Mouse (Mus musculus) urinary bladder, postnatal 10 days (tissue): ENCODE results near the gene Ier3.

Experiments used
- DNase-seq: peaks from one replicate; pipeline ENCODE4 v3.0.0; 2022; ENCODE audit warnings: low spot score

Ier3 gene

DNA sequence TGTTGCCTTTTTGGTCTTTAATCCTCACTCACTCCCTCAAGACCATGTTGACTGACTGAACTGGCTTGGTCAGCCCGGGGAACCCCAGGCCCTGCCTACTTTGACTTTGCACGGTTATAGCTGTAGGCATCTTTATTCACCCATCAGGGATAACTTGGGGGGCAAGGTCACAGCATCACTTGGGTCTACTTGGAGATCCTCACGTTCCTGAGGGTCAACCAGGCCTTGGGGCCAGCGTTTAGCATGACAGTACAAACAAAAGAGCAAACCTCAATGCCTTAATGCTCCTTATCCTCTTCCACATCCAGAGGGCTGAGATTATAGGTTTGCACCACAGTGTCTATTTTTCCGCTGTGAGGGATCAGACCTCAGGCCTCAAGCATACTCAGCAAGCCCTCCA, 9.2 kb upstream of the Ier3 start:
- no peak for DNase-seq

DNA sequence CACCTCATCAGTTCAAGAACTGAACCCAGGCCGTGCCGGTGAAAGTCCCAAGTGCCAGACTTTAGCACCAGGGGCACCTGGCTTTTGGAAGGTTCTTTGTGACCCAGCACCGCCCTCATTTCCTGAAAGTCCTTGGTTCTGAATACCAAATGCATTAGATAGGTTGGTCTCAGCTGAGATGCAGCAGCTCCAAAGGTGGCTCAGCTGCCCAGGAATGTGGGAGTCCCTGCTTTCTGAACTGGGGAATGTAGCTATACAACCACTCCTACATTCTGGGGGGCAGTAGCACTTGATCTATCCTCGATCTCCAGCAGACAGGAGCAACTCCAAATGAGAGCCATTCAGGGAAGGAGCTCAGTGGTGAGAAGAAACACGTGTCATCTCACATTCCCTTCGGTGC, 8.7 kb upstream of the Ier3 start:
- DNase-seq, result no peak

DNA sequence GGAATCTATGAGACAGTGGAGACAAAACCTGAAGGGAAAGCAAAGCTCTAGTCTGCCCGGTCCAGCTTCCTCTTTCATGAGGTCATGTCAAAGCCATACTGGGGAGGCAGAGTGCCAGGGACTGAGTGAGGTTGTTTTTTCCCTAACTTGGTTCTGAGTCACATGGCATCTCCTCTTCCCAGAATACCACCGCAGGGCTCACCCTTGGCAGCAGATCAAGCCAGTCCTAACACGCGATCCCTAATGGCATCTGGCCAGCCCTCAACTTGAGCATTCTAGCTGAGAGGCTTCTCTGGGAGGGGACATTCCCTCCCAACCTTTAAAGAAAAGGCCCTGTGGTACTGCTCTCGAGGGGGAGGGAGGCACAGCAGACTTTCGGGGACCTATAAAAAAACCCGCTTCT, 8.2 kb upstream of the Ier3 start:
- peak; percentile 85 for DNase-seq

DNA sequence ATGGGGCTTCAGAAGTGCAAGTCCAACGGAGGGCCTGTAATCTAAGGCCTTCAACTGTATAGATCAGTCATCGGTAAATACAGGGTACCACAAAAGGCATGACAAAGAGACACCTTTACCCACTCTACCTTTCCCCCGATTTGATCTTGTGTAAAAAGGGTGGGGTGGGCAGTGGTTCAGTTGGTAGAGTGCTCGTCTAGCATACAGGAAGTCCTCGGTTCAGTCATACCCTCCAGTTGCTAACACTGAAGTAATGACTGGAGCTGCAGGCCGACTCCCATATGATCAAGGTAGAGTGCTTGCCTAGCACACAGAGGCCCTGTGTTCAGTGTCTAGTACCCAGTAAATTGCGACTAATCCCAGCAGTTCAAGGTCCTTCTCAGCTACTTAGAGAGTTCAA, 7.8 kb upstream of the Ier3 start:
- DNase-seq, result no peak

DNA sequence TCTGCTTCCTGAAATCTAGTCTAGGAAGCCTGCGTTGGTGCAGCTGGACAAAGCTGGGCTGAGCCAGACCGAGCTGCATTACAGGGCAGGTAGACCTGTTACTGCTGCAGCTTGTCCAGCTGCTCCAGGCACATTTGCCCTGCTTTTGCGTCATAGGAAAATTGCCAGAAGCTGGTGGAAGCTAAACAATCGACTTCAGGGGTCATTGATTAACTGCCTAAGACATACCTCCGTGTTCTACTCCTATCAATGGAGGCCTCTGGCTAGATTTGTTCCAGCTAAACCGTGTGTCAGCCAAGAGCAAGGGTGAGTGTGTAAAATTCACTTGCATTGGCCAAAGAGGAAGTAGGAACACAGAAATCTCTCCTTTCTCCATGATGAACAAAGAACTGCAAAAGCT, 6.8 kb upstream of the Ier3 start:
- DNase-seq, result no peak

DNA sequence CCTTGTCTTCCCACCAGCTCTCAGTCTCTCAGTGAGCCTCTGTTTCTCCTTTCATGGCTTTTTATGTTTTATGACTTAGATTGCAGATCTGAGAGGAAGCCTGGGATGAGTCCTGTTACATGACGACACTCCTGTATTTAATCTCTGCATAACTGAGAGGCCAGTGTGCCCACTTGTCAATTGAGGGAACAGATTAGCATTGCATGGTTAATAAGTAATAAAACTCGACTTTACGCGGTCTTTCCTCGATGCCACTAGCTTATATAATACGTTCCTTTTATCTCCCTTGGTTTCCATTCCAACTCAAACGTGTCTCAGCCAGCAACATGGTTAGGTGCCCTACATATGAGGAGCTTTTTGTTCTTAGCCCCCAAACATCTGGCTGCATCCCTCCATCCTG, 5.6 kb upstream of the Ier3 start:
- no peak for DNase-seq

DNA sequence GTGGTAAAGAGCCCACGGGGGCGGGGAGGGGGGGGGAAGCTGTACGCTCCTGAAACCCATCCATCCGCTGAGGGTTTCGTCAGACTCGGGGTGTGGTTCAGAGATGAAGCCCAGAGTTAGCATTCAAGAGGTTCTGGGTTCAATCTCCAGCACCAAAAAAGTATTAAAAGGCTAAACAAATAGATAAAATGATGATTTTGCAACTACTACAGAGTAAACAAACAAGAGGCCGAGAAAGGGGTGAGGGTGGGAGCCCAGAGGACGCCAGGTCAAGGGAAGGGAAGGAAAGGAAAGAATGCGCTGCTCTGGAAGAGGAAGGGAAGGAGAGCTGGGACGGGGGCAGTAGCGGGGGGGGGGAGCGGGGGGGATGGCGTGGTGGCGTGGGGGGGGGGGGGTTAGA, 4.8 kb upstream of the Ier3 start:
- no peak for DNase-seq

DNA sequence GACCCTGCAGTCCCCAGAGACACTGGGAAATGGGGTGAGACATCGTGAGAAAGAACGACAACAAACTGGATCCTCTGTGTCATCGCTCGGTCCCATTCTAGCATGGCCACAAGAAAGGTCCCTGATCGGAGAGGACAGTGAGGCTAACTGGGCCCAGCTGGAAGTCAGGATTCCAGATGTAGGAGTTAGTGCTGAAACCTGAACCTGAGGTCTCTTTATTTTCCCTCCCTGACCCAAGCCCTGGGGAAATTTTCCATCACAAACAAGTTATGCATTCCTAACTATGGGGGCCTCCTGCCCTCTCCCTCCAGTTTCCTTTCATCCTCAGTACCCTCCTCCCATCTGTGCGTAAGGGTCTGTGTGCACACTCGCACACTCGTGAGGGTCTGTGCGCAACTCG, 4.3 kb upstream of the Ier3 start:
- DNase-seq, result no peak

DNA sequence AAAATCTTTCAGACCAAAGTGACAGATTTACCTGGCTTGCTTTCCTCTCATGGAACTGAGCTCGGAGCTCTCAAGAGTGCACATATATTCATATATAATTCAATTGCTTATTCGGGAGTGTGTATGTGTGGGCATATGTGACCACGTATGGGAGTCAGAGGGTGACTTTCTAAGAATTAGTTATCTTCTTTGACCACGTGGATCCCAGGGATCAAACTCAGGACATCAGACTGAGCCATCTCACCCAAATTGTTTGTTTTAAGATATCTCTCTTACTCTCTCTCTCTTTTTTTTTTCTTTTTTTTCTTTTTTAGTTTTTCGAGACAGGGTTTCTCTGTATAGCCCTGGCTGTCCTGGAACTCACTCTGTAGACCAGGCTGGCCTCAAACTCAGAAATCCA, 1.4 kb upstream of the Ier3 start:
- DNase-seq, result no peak

DNA sequence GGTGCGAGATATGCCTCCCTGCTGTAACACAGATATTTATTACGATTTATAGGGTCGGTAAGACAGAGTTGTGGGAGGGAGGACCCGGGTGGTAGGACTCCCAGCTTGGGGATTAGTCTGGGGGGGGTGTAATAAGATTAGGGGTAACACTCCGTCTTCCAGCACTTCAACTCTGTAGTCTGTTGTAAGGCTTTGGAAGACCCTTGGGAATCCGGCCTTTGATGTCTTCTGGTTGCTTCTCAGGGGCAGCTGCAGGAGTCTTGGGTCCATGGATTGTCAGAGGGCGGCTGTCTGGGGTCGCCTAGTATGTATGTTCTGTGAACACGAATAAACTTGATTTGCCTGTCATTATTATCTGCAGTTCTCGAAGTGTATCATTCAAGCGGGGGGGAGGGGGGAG, 1.1 kb downstream of the Ier3 start:
- DNase-seq, result no peak

DNA sequence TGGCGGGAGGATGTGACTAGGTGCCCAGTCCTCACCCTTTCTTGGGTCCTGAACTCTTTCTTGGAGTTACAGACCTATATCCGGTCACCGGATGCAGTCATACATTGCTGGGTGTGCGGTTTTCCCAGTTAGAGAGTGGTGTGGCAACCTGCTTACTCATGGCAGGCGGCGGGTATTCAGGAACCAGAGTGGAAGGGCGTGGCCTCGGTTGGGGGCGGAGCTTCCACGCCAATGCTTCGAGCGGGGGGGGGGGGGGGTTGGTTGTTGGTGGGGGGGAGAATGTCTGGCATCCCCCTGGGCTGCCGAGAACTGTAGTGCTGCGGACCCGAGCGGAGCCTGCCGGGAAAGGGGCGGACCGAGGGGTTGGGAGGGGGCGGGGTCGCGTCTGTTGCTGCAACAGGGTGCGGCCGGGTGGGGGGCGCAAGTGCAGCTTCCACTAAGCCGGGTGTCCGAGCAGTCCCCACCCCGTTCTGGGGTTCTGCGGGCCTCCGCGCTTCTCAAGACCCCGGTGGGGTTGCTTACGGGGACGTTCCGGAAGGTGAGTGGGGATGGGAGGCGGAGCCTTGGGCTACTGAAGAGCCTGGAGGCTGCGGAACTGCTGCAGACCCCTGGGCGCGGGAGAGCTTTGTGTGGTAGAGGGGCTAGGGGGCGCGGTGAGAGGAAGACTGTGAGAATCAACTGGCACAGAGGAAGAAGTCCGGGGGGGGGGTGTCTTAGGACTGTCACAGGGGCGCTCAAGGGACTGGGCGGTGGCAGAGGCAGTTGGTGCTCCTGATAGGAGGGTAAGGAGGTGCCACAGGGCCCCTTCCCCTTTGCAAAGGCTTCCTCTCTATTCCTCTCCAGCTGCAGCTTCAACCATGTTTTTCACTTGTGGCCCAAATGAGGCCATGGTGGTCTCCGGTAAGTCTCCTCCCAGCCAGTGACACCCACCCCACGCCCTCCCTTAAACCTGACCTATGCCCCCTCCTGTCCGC, 1.8 kb downstream of the Ier3 start, which contains the start of gene Flot1:
Gene Flot1 (plus strand): TSS at position 267 of the 974 bp plus-strand sequence.
- peak; percentile 62 for DNase-seq

DNA sequence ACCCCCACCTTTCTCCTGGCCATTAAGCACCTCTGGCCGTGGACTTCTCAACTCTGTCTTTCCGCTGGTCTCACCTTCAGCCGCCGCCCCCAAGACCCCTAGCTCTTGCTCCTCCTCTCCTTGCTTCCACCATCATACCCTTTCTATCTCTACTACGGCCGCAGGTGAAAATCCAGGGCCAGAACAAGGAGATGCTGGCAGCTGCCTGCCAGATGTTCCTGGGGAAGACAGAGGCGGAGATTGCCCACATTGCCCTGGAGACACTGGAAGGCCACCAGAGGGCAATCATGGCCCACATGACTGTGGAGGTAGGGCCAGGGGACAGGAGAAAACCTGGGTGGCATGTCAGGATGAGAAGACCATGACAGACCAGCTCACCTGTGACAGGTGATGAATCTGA, 2.9 kb downstream of the Ier3 start:
- no peak for DNase-seq

DNA sequence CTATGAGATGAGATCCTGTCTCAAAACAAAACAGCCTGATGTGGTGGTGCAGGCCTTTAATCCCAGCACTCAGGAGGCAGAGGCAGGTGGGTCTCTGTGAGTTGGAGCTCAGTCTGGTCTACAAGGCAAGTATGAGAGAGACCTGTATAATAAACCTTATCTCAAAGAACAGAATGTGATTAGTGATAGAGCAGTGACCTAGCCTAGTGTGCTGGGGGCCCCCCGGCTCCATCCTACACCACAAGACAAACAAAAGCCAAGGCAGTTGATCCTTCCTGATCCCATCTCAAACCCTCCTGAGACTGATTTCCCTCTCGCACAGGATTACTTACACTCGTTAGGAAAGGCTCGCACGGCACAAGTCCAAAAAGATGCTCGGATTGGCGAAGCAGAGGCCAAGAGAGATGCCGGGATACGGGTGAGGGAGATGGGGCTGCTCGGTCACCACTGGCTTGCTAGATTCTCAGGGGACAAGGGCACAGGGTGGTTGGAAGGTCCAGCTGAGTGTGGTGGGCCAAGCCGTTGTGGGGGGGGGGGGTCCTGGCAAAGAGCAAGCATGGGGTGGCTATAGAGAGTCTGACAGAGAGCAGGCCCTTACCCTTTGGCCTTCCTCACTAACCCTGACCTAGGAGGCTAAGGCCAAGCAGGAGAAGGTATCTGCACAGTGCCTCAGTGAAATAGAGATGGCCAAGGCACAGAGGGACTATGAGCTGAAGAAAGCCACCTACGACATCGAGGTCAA, 3.8 kb downstream of the Ier3 start:
- DNase-seq, result no peak

DNA sequence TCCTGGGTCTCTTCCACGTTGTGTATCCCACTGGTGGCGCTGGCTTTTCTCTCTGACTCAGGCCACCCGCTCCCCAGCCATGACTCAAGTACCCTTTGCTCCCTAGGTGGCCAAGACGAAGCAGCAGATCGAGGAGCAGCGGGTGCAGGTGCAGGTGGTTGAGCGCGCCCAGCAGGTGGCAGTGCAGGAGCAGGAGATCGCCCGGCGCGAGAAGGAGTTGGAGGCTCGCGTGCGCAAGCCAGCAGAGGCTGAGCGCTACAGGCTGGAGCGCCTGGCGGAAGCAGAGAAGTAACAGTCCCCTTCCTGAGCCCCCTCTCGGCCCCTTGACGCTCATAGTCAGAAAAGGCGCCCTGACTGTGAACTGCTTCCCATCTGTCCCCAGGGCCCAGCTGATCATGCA, 8.3 kb downstream of the Ier3 start:
- DNase-seq, result peak; percentile 61

DNA sequence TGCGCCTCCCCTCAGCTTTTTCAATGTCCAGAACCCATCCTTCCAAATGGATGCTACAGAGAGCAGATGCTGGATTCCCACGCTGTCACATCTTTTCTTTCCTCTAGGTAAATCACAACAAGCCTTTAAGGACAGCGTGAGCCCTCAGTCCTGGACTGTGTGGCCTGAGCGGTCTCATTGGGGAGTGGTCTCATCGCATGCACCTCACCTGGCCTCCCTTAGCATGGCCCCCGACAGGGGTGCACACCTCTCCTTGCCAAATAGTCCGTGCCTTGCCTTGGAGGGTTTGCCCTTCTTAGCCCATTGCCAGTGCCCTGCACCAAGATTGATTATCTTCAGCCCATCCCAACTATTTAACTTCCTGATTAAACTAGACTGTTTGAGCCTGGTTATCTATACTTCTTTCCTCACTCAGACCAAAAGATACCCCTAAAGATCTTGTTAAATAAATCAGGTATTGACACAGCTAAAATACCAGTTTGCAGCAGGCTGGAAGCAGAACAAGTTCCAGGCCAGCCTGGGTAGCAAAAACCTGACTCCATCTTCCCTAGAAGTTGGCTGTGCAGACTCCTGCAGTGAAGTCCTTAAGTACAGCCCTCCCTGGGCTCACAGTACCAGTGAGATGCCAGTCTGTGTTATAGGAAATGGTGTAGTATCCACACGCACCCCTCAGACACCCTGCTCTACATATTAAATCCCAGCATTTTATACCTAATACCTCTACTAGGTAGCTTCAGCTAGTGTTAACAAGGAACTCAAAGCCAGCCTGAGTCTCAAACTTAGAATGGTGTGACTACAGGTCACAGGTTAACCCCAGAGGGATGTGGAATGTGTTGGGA, 11.1 kb downstream of the Ier3 start:
- DNase-seq, result no peak

DNA sequence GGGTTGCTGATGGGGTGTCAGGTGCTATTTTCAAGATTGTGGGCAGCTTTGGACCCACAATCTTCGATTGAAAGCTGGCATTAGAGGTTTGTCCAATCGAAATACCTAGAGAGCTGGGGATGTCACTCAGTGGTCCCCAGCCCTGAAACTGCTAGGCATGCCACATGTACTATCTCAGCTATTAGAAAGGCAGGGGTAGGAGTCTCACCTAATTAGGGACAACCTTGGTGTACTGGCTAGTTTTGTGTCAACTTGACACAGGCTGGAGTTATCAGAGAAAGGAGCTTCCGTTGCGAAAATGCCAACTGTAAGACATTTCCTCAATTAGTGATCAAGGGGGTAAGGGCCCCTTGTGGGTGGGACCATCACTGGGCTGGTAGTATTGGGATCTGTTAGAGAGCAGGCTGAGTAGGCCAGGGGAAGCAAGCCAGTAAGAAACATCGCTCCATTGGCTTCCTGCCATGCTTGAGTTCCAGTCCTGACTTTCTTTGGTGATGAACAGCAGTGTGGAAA, 11.8 kb downstream of the Ier3 start:
- DNase-seq, result no peak

DNA sequence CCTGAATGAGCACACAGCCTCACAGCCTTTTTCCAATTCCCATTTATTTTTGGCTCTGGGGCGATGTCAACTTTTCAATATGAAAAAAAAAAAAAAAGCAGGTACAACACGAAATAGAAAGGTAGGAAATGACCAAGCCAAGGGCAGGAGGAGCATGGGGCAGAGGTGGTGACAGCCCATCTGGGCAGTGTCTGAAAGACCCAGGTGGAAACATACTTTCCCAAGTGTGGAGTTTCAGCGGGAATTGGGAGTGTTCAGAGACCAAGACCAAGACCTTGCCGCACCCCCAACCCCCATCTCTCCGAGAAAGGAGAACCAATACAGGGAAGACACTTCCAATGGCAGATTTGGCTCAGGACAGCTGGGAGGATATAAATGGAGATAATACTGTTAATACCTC, 12.4 kb downstream of the Ier3 start:
- no peak for DNase-seq

DNA sequence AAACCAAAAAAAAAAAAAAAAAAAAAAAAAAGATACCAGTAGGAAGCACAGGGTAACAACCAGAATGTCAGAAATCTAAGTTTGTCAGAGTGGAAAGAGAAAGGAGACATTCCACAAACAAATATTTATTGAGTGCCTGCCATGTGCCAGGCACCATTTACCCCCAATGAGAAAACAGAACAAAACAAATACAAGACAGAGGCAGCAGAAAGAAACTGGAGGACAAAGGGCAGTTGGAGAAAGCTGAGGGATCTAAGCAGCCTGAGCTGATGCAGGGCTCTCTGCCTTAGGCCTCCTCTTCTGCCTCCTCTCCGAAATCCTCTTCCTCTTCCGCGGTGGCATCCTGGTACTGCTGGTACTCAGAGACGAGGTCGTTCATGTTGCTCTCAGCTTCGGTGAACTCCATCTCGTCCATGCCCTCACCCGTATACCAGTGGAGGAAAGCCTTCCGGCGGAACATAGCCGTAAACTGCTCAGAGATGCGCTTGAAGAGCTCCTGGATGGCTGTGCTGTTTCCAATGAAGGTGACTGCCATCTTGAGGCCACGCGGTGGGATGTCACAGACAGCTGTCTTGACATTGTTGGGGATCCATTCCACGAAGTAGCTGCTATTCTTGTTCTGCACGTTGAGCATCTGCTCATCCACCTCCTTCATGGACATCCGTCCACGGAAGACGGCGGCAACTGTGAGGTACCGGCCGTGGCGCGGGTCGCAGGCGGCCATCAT, 13.4 kb downstream of the Ier3 start:
- DNase-seq, result no peak

DNA sequence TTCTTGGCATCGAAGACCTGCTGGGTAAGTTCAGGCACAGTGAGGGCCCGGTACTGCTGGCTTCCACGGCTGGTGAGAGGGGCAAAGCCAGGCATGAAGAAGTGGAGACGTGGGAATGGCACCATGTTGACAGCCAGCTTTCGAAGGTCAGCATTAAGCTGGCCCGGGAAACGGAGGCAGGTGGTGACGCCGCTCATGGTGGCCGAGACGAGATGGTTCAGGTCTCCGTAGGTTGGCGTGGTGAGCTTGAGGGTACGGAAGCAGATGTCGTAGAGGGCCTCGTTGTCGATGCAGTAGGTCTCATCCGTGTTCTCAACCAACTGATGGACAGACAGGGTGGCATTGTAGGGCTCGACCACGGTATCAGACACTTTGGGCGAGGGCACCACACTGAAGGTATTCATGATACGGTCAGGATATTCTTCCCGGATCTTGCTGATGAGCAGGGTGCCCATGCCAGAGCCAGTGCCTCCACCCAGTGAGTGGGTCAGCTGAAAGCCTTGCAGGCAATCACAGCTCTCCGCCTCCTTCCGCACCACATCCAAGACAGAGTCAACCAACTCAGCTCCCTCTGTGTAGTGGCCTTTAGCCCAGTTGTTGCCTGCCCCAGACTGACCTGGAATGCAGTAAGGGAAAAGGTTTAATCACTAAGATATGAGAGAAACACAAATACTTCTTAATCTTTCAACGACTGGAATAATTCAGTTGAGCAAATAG, 14.1 kb downstream of the Ier3 start:
- DNase-seq, result no peak

DNA sequence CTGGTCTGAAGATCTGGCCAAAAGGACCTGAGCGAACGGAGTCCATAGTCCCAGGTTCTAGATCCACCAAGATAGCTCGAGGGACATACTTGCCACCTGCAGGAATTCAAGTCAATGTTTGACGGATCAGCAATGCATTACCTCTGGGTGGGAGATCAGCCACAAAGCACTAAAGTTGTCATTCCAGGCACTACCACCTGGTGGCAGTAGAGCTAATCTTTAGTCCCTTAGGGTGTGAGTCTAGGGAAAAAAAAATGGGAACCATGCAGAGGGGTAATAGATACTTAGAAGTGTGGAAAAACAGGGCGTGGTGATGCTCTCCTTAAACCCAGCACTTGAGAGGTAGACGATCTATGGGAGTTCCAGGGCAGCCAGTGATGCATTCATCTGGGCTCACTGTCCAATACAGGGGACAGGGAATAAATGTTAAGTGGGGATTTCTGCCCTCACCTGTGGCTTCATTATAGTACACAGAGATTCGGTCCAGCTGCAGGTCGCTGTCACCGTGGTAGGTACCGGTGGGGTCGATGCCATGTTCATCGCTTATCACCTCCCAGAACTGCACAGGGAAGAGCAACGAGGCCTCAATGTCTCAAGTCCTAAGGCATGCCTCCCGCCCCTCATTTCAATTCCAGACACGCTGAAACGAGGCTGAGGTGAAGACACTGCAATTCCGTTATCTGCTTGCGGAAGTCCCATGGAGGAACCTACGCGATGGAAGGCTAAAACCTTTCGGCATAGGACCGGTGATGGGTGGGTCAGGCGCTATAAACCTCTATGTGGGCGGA, 14.9 kb downstream of the Ier3 start:
- DNase-seq, result no peak
